In genomic region chr9:55937664-55938617, GRCm38 (mm10) we compare ENCODE assay signal across 8 mouse cellular contexts. TPM values are rescaled to one million over a fixed set of nuclear protein-coding genes. Genes with fewer than 3 reads are reported as not detected.
DNase-seq lines count a peak whose midpoint lies in the region; ATAC-seq and TF ChIP-seq lines count a peak whose summit lies in the region.

Gene Scaper, minus strand, starts transcription at chr9:55938119.

- no peaks in the 10 kb centered on the region for H3K9me3 ChIP-seq in forebrain, embryonic 14.5 days (replicated peaks; ENCODE audit: control insufficient read depth, low read length)

- TF ChIP-seq CTCF in lung, adult 2 months (IDR thresholded peaks at IDR 0.05; ENCODE audit: insufficient read depth, low read length) = no peak

- H3K27me3 ChIP-seq in forebrain, embryonic 14.5 days (replicated peaks; ENCODE audit: control insufficient read depth, insufficient read depth, low read length) = no peaks in the 10 kb centered on the region

- under 1% methylated on average over 55 of the region's 60 CpGs for WGBS in forebrain, embryonic 14.5 days
- under 1% methylated on average over 59 of the region's 60 CpGs for WGBS in lung, adult 2 months

- no peaks in the 10 kb centered on the region for H3K36me3 ChIP-seq in forebrain, embryonic 14.5 days (ENCODE audit: control insufficient read depth, insufficient read depth, low read length)

- peak; percentile 98 for ATAC-seq in forebrain, embryonic 14.5 days
- ATAC-seq in neutrophil, adult 5-6 weeks (ENCODE audit: extremely low read depth, insufficient number of reproducible peaks, low FRiP score, poor library complexity, severe bottlenecking) = peak; percentile 87

- DNase-seq in ES-CJ7 (ENCODE audit: low read depth, low spot score) = peak; percentile 93
- DNase-seq in cerebellum, adult 11 months = peak; percentile 87
- peak; percentile 95 for DNase-seq in forebrain, embryonic 14.5 days (ENCODE audit: low spot score)
- peak; percentile 74 for DNase-seq in heart, postnatal 25 days (ENCODE audit: low spot score)
- DNase-seq in layer of hippocampus, adult 18-20 months (ENCODE audit: low spot score in 2 of 2) = peak; percentile 77 to 87
- peak; percentile 85 for DNase-seq in lung, adult 2 months
- peak; percentile 83 to 86 for DNase-seq in thymus, adult 18-20 months

- peak within 1 kb of the TSS; percentile 85 for H3K9ac ChIP-seq in forebrain, embryonic 14.5 days (ENCODE audit: low read length)

- H3K4me3 ChIP-seq in forebrain, embryonic 14.5 days (ENCODE audit: low read depth, low read length) = peak within 1 kb of the TSS; percentile 76
- H3K4me3 ChIP-seq in lung, adult 2 months (replicated peaks; ENCODE audit: extremely low read depth, low read depth, low read length) = peak within 1 kb of the TSS; percentile 91

- intact Hi-C loops in heart, postnatal 25 days (cut with DNase I) = loop anchor here (5.0 kb wide), 2 partner anchors 104 to 396 kb away; partner anchors contain the start of gene Rcn2

- peaks cover 8% of the 10 kb centered on the region for H3K4me1 ChIP-seq in forebrain, embryonic 14.5 days (ENCODE audit: control insufficient read depth, insufficient read depth, low read length)
- peaks cover 8% of the 10 kb centered on the region for H3K4me1 ChIP-seq in lung, adult 2 months (ENCODE audit: control insufficient read depth, insufficient read depth, low read length)

- peak within 1 kb of the TSS; percentile 75 for H3K27ac ChIP-seq in forebrain, embryonic 14.5 days (ENCODE audit: low read depth, low read length)

- TF ChIP-seq POLR2A in lung, adult 2 months (IDR thresholded peaks at IDR 0.05; ENCODE audit: borderline replicate concordance, extremely low read depth, low read depth, low read length) = peak; percentile 57; the same call in 1 of the 2 replicates

- H3K4me2 ChIP-seq in forebrain, embryonic 14.5 days (ENCODE audit: low read length) = peak within 1 kb of the TSS; percentile 50

RNA-seq across cellular contexts. Expression of gene Scaper, which starts in this region (rescaled TPM):
- 27.6 and 33.5 TPM in 2 replicates for polyA plus RNA-seq in forebrain, embryonic 14.5 days (2014; fragmentation: Nextera tagmentation; extraction: Ambion mirVana)
- 10 to 100 TPM; 14.8 to 17.2 TPM for total RNA-seq in heart, postnatal 25 days (2021)
- 10 to 100 TPM; 29.7 to 32.2 TPM for total RNA-seq in layer of hippocampus, adult 18-20 months (2021)
- polyA plus RNA-seq in lung, adult 2 months (2012; rRNA removed) = 4.3 and 5.9 TPM in 2 replicates
- total RNA-seq in neutrophil, adult 5-6 weeks (2017) = 41.0 and 45.9 TPM in 2 replicates

Comparison
In these comparisons a context has a peak if more than half of its experiments do, and no peak if none do; other contexts are left out.
1. Peak in every context shown above with its lines: DNase-seq, ATAC-seq, H3K4me3 ChIP-seq and H3K27ac ChIP-seq.